Mouse (Mus musculus): ENCODE measurements around the gene Lrp6.

- TF ChIP-seq TAL1 (IDR thresholded peaks at IDR 0.05; ENCODE audit: low read length) = no peak
- TF ChIP-seq GATA1 (IDR thresholded peaks at IDR 0.05; ENCODE audit: low read length) = no peak
Observed at GRCm38 (mm10) chr6:134413706-134414531, 152.8 kb downstream of the Lrp6 start.

Data from erythroblast, embryonic 14.5 days (primary cell).